Mouse (Mus musculus) embryonic facial prominence, embryonic 11.5 days (tissue): ENCODE data around the gene Foxn3. TPM values are rescaled to one million over a fixed set of nuclear protein-coding genes. Genes with fewer than 3 reads are reported as not detected.

Experiments
- ATAC-seq: fragments of 200-750 bp; cut with Nextera tagmentation; replicated peaks from 2 replicates; pipeline ENCODE4 v1.8.0; 2017; ENCODE audit warnings: low read depth; ENCODE audit not compliant: insufficient number of reproducible peaks, low FRiP score, low TSS enrichment
- DNase-seq: peaks from one replicate; pipeline ENCODE4 v3.0.0-alpha.2; 2015; ENCODE audit warnings: low spot score
- H3K27ac ChIP-seq: fragments of 300-500 bp; sonication (generic); replicated peaks from 2 replicates; pipeline ENCODE4 v1.5.1; 2014; ENCODE audit warnings: mild to moderate bottlenecking, low read depth, low read length, control low read depth
- H3K27me3 ChIP-seq: fragments of 300-500 bp; sonication (generic); 2 replicates; pipeline ENCODE4 v1.6.1; 2014; ENCODE audit warnings: mild to moderate bottlenecking, low read length, moderate library complexity, mixed read lengths; ENCODE audit not compliant: control insufficient read depth, insufficient read depth
- H3K36me3 ChIP-seq: fragments of 300-500 bp; sonication (generic); replicated peaks from 2 replicates; pipeline ENCODE4 v1.6.1; 2014; ENCODE audit warnings: low read depth, mild to moderate bottlenecking, low read length, moderate library complexity, mixed read lengths; ENCODE audit not compliant: control insufficient read depth, insufficient read depth
- H3K4me1 ChIP-seq: fragments of 300-500 bp; sonication (generic); 2 replicates; pipeline ENCODE4 v1.6.1; 2014; ENCODE audit warnings: low read length, mixed read lengths; ENCODE audit not compliant: control insufficient read depth, insufficient read depth
- H3K4me2 ChIP-seq: fragments of 300-500 bp; sonication (generic); 2 replicates; pipeline ENCODE4 v1.6.1; 2014; ENCODE audit warnings: low read depth, mild to moderate bottlenecking, control low read depth, low read length, moderate library complexity
- H3K4me3 ChIP-seq: fragments of 300-500 bp; sonication (generic); 2 replicates; pipeline ENCODE4 v1.5.1; 2014; ENCODE audit warnings: low read depth, low read length, control low read depth
- H3K9ac ChIP-seq: fragments of 300-500 bp; sonication (generic); replicated peaks from 2 replicates; pipeline ENCODE4 v1.6.1; 2014; ENCODE audit warnings: mild to moderate bottlenecking, control low read depth, low read length
- H3K9me3 ChIP-seq: fragments of 300-500 bp; sonication (generic); replicated peaks from 2 replicates; pipeline ENCODE4 v1.6.1; 2016; ENCODE audit warnings: mild to moderate bottlenecking, low read length, inconsistent platforms, mixed read lengths; ENCODE audit not compliant: control insufficient read depth
- WGBS: fragments of 180-500 bp; shearing (Covaris S2); extraction: QIAGEN DNeasy Blood & Tissue Kit; methylation state at CpG from one replicate; pipeline ENCODE4 v1.1.7; 2014; 5-methylcytosine and 5-hydroxymethylcytosine counted together
- polyA plus RNA-seq: library from polyadenylated mRNA; unstranded; fragments of >200 nt; fragmentation: Nextera tagmentation; extraction: Ambion mirVana; gene quantifications from 2 replicates; pipeline ENCODE4 v1.2.1, GENCODE M21; 2014

Gene Foxn3
- polyA plus RNA-seq, 1 experiment from 2014 or later: 80.5 TPM

- DNase-seq (no peak), ATAC-seq (no peak)
- Histone ChIP-seq H3K9me3 (no peaks in the 10 kb centered on the region), H3K36me3 (no peaks in the 10 kb centered on the region), H3K4me2 (no peak overlapping the region), H3K4me3 (no peak overlapping the region), H3K27me3 (no peaks in the 10 kb centered on the region), H3K27ac (no peak overlapping the region), H3K9ac (no peak overlapping the region), H3K4me1 (no peaks in the 10 kb centered on the region)
- 94% methylated on average over 6 of the region's 6 CpGs for WGBS
These were observed 16.1 kb downstream of the Foxn3 start for GRCm38 (mm10) chr12:99547295-99547694.

GRCm38 (mm10) chr12:99545270-99545770 lies 18.1 kb downstream of the Foxn3 start:
- H3K4me1 ChIP-seq: no peaks in the 10 kb centered on the region
- no peak overlapping the region for H3K9ac ChIP-seq
- H3K4me3 ChIP-seq: no peak overlapping the region
- H3K27ac ChIP-seq: no peak overlapping the region
- 77% methylated on average over 6 of the region's 6 CpGs for WGBS
- H3K9me3 ChIP-seq: no peaks in the 10 kb centered on the region
- no peaks in the 10 kb centered on the region for H3K36me3 ChIP-seq
- no peak for ATAC-seq
- no peak for DNase-seq
- H3K4me2 ChIP-seq: no peak overlapping the region
- no peaks in the 10 kb centered on the region for H3K27me3 ChIP-seq

GRCm38 (mm10) chr12:99544262-99545128 lies 18.9 kb downstream of the Foxn3 start:
- H3K27me3 ChIP-seq: no peaks in the 10 kb centered on the region
- no peaks in the 10 kb centered on the region for H3K9me3 ChIP-seq
- H3K4me2 ChIP-seq: no peak overlapping the region
- 88% methylated on average over 15 of the region's 15 CpGs for WGBS
- H3K27ac ChIP-seq: no peak overlapping the region
- no peak for ATAC-seq
- no peak overlapping the region for H3K9ac ChIP-seq
- no peaks in the 10 kb centered on the region for H3K36me3 ChIP-seq
- no peak overlapping the region for H3K4me3 ChIP-seq
- no peaks in the 10 kb centered on the region for H3K4me1 ChIP-seq
- no peak for DNase-seq

GRCm38 (mm10) chr12:99543421-99544195 lies 19.8 kb downstream of the Foxn3 start:
- Histone ChIP-seq H3K4me2 (no peak overlapping the region), H3K4me3 (no peak overlapping the region), H3K27me3 (no peaks in the 10 kb centered on the region), H3K4me1 (no peaks in the 10 kb centered on the region), H3K9ac (no peak overlapping the region), H3K36me3 (no peaks in the 10 kb centered on the region), H3K9me3 (no peaks in the 10 kb centered on the region), H3K27ac (no peak overlapping the region)
- 89% methylated on average over 7 of the region's 7 CpGs for WGBS
- ATAC-seq (no peak), DNase-seq (no peak)

- no peaks in the 10 kb centered on the region for H3K9me3 ChIP-seq
- H3K9ac ChIP-seq: no peak overlapping the region
- H3K4me1 ChIP-seq: no peaks in the 10 kb centered on the region
- H3K27ac ChIP-seq: no peak overlapping the region
- no peak overlapping the region for H3K4me3 ChIP-seq
- H3K27me3 ChIP-seq: no peaks in the 10 kb centered on the region
- no peaks in the 10 kb centered on the region for H3K36me3 ChIP-seq
- no peak overlapping the region for H3K4me2 ChIP-seq
- WGBS: 94% methylated on average over 4 of the region's 4 CpGs
- ATAC-seq: no peak
- DNase-seq: no peak
These were observed 23.2 kb downstream of the Foxn3 start for GRCm38 (mm10) chr12:99540201-99540600.

- Histone ChIP-seq H3K4me3 (no peak overlapping the region), H3K36me3 (no peaks in the 10 kb centered on the region), H3K9ac (no peak overlapping the region), H3K4me1 (no peaks in the 10 kb centered on the region), H3K9me3 (no peaks in the 10 kb centered on the region), H3K27me3 (no peaks in the 10 kb centered on the region), H3K27ac (no peak overlapping the region), H3K4me2 (no peak overlapping the region)
- WGBS: 91% methylated on average over 6 of the region's 6 CpGs
- no peak for DNase-seq
- no peak for ATAC-seq
These were observed 26.1 kb downstream of the Foxn3 start for GRCm38 (mm10) chr12:99537316-99537715.

GRCm38 (mm10) chr12:99536426-99536825 lies 27.0 kb downstream of the Foxn3 start:
- no peaks in the 10 kb centered on the region for H3K36me3 ChIP-seq
- DNase-seq (no peak), ATAC-seq (no peak)
- H3K9me3 ChIP-seq: no peaks in the 10 kb centered on the region
- H3K27ac ChIP-seq: no peak overlapping the region
- H3K4me2 ChIP-seq: no peak overlapping the region
- 95% methylated on average over 5 of the region's 5 CpGs for WGBS
- H3K4me3 ChIP-seq: no peak overlapping the region
- no peaks in the 10 kb centered on the region for H3K27me3 ChIP-seq
- no peak overlapping the region for H3K9ac ChIP-seq
- no peaks in the 10 kb centered on the region for H3K4me1 ChIP-seq

- H3K27me3 ChIP-seq: no peaks in the 10 kb centered on the region
These were observed 31.0 kb downstream of the Foxn3 start for GRCm38 (mm10) chr12:99532342-99532741.

More at GRCm38 (mm10) chr12:99532342-99532741, 31.0 kb downstream of the Foxn3 start:
- DNase-seq (no peak), ATAC-seq (no peak)
- no peaks in the 10 kb centered on the region for H3K4me1 ChIP-seq
- H3K4me3 ChIP-seq: no peak overlapping the region
- no peaks in the 10 kb centered on the region for H3K9me3 ChIP-seq
- H3K4me2 ChIP-seq: no peak overlapping the region
- no peak overlapping the region for H3K9ac ChIP-seq
- H3K27ac ChIP-seq: no peak overlapping the region
- WGBS: 91% methylated on average over 7 of the region's 7 CpGs
- no peaks in the 10 kb centered on the region for H3K36me3 ChIP-seq
